Mouse (Mus musculus): Measurements from ENCODE around the gene Vcl. TPM values are rescaled to one million over a fixed set of nuclear protein-coding genes. Genes with fewer than 3 reads are reported as not detected.

The Vcl gene
- polyA plus RNA-seq, 2 experiments: 64.1 to 67.4 TPM

DNA sequence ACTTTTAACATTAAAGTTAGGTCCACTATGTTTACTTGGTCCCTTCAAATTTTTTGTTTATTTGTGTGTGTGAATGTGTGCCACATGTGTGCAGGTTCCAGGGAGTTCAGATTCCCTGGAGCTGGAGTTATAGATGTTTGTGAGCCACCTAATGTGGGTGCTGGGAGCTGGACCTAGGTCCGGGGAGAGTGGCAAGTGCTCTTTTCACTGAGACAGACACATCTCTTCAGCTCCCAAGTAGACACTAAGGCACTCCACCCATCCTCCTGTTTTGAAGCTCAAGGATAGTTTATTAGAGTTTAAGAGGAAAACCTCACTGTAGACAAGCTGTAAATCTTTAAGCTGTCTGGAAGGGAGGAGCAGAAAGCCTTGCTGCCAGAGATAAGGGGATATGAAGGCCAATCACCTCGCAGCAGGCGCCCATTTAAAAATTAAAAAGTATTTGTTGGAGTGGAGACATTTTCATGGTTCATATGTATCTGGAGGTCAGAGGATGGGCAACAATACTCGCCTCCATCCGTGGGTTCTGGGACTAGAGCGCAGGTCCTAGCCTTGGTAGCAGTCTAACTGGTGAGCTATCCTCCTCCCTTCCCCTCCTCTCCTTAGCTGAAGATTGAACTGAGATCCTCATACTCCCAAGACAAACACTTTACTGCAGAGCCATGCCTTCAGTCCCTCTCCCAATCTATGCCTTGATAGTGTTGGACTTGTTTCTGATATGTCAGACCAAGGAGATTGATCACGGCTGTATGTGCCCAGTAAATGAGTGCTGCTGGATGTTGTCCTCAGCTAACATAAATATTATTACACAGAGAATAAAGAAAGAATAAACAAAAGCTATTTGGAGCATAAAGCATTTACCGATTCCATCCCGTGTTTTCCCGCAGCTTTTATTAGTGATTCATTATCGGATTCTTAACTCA lies 145.5 kb downstream of the Vcl start:
- H3K36me3 ChIP-seq (ENCODE audit: control insufficient read depth, insufficient read depth, low read length): no peaks in the 10 kb centered on the region
- TF ChIP-seq POLR2A (IDR thresholded peaks at IDR 0.05; ENCODE audit: borderline replicate concordance, extremely low read depth, insufficient read depth, insufficient read length): no peak
- no peak for ATAC-seq (ENCODE audit: low FRiP score, low read depth)
- no peak overlapping the region for H3K4me2 ChIP-seq (replicated peaks; ENCODE audit: low read depth, low read length, severe bottlenecking)
- 58% methylated on average over 11 of the region's 11 CpGs for WGBS
- H3K27ac ChIP-seq (replicated peaks; ENCODE audit: low read depth, low read length): no peak overlapping the region
- H3K9ac ChIP-seq (ENCODE audit: low read depth, low read length, severe bottlenecking): no peak overlapping the region
- H3K9me3 ChIP-seq (ENCODE audit: control insufficient read depth, low read length): no peaks in the 10 kb centered on the region
- H3K27me3 ChIP-seq (ENCODE audit: control insufficient read depth, insufficient read depth, low read length): no peaks in the 10 kb centered on the region
- DNase-seq (ENCODE audit: low spot score): no peak
- peaks cover 16% of the 10 kb centered on the region; the same call in 1 of the 2 replicates for H3K4me1 ChIP-seq (ENCODE audit: control insufficient read depth, insufficient read depth, low read length)
- H3K4me3 ChIP-seq (replicated peaks; ENCODE audit: low read length): peak overlapping the region; percentile 64; the same call in 1 of the 2 replicates

DNA sequence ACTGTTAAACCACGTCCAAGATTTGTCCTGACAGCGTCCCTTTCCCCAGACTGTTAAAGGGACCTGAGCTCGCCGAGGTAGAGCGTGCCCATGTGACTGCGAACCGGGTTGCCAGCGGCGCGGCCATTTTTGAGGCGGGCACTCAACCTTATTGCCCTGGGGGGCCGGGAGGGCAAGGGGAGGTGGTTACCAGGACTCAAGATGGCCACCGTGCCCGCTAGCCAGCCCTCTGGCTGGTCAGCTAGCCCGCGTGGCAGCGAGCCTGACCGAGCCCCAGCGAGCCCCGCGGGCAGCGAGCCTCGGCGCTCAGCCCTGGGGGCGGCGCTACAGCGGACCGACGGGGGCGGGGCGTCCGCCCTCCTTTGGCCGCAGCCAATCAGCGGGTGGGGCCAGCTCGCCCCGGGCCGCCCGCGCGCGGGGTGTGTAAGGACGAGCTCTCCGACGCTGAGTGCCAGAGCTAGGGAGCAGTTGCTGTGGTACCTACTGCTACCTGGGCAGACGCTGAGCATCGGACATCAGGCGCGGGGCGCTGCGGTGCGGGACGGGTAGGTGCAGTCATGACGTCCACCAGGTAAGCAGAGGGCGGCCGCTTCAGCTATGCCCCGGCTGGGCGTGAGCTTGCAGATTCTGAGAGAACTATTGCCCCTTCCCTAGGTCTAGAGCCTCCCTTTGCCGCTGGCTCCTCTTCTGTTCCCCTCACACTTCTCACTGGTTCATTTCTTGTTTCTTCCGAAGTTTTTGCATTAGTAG lies 146.7 kb downstream of the Vcl start:
- peaks cover 16% of the 10 kb centered on the region; the same call in 1 of the 2 replicates for H3K4me1 ChIP-seq (ENCODE audit: control insufficient read depth, insufficient read depth, low read length)
- peak overlapping the region; percentile 64 for H3K4me3 ChIP-seq (replicated peaks; ENCODE audit: low read length)
- H3K27me3 ChIP-seq (ENCODE audit: control insufficient read depth, insufficient read depth, low read length): no peaks in the 10 kb centered on the region
- H3K9me3 ChIP-seq (ENCODE audit: control insufficient read depth, low read length): no peaks in the 10 kb centered on the region
- peak overlapping the region; percentile 87 for H3K27ac ChIP-seq (replicated peaks; ENCODE audit: low read depth, low read length)
- ATAC-seq (ENCODE audit: low FRiP score, low read depth): peak; percentile 98
- under 1% methylated on average over 34 of the region's 59 CpGs for WGBS
- 0 out of 2 replicates have a peak, but pooled peaks have one; percentile 59 for TF ChIP-seq POLR2A (IDR thresholded peaks at IDR 0.05; ENCODE audit: borderline replicate concordance, extremely low read depth, insufficient read depth, insufficient read length)
- H3K9ac ChIP-seq (ENCODE audit: low read depth, low read length, severe bottlenecking): peak overlapping the region; percentile 73
- peak overlapping the region; percentile 69 for H3K4me2 ChIP-seq (replicated peaks; ENCODE audit: low read depth, low read length, severe bottlenecking)
- H3K36me3 ChIP-seq (ENCODE audit: control insufficient read depth, insufficient read depth, low read length): no peaks in the 10 kb centered on the region
- DNase-seq (ENCODE audit: low spot score): peak; percentile 90

DNA sequence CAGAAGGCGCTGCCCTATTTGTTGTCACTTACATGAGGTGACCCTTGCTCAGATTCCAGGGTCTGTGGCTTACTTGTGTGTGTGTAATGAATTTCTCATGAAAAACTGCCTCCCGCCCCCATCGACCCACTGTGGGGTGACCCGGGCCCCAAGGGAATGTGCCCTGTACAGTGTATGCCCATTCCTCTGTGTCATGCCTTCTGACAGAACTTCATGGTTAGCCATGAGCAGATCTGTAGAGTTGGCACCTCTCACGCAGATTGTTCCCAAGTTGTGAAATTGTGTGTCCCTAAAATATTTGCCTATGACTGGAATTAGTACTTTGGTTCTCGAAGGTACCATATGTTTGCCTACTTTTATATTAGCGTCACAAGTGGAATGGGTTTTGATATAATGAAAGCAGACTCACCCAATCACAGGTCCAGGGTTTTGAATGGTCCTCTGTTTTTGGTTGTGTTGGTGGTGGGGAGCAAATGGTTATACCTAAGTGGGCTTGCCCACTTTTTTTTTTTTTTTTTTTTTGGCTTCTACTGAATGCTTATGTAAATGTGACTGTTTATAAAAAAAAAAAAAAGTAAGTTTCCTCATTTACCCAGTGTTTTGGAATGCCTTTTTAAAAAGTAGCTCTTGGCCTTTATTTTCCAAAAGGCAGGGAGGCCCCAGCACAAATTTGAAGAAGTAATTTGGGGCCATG lies 147.4 kb downstream of the Vcl start:
- Histone ChIP-seq H3K27ac (replicated peaks; ENCODE audit: low read depth, low read length) (peak overlapping the region; percentile 87; the same call in 1 of the 2 replicates), H3K4me1 (ENCODE audit: control insufficient read depth, insufficient read depth, low read length) (peaks cover 16% of the 10 kb centered on the region; the same call in 1 of the 2 replicates), H3K9ac (ENCODE audit: low read depth, low read length, severe bottlenecking) (peak overlapping the region; percentile 73), H3K27me3 (ENCODE audit: control insufficient read depth, insufficient read depth, low read length) (no peaks in the 10 kb centered on the region), H3K9me3 (ENCODE audit: control insufficient read depth, low read length) (no peaks in the 10 kb centered on the region), H3K4me3 (replicated peaks; ENCODE audit: low read length) (peak overlapping the region; percentile 64), H3K36me3 (ENCODE audit: control insufficient read depth, insufficient read depth, low read length) (no peaks in the 10 kb centered on the region), H3K4me2 (replicated peaks; ENCODE audit: low read depth, low read length, severe bottlenecking) (peak overlapping the region; percentile 69)
- DNase-seq (ENCODE audit: low spot score) (no peak), ATAC-seq (ENCODE audit: low FRiP score, low read depth) (no peak)
- WGBS: 32% methylated on average over 7 of the region's 7 CpGs
- TF ChIP-seq POLR2A (IDR thresholded peaks at IDR 0.05; ENCODE audit: borderline replicate concordance, extremely low read depth, insufficient read depth, insufficient read length): no peak

DNA sequence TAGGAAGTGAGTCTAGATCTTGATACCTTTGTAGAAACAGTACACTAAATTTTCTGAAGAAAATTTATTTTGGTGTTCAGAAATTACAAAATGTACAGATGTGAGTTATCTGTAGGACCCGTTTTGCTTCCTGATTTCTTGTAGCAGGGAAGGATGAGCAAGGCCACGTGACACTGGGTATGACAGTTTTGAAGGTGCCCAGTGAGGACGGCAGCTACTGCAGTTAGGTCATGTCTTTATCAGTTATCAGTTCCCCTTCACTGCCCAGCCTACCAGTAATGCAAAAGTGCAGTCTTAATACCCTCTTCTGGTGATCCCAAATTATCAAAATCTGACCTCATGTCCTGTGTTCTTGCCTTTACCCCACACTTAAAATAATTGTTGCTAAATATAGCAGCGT lies 148.7 kb downstream of the Vcl start:
- H3K4me3 ChIP-seq (replicated peaks; ENCODE audit: low read length): no peak overlapping the region
- WGBS: 81% methylated on average over 4 of the region's 4 CpGs
- TF ChIP-seq POLR2A (IDR thresholded peaks at IDR 0.05; ENCODE audit: borderline replicate concordance, extremely low read depth, insufficient read depth, insufficient read length): no peak
- ATAC-seq (ENCODE audit: low FRiP score, low read depth) (no peak), DNase-seq (ENCODE audit: low spot score) (no peak)
- H3K9me3 ChIP-seq (ENCODE audit: control insufficient read depth, low read length): no peaks in the 10 kb centered on the region
- H3K4me1 ChIP-seq (ENCODE audit: control insufficient read depth, insufficient read depth, low read length): peaks cover 16% of the 10 kb centered on the region; the same call in 1 of the 2 replicates
- no peaks in the 10 kb centered on the region for H3K36me3 ChIP-seq (ENCODE audit: control insufficient read depth, insufficient read depth, low read length)
- no peak overlapping the region for H3K4me2 ChIP-seq (replicated peaks; ENCODE audit: low read depth, low read length, severe bottlenecking)
- H3K27me3 ChIP-seq (ENCODE audit: control insufficient read depth, insufficient read depth, low read length): no peaks in the 10 kb centered on the region
- H3K9ac ChIP-seq (ENCODE audit: low read depth, low read length, severe bottlenecking): no peak overlapping the region
- H3K27ac ChIP-seq (replicated peaks; ENCODE audit: low read depth, low read length): no peak overlapping the region

DNA sequence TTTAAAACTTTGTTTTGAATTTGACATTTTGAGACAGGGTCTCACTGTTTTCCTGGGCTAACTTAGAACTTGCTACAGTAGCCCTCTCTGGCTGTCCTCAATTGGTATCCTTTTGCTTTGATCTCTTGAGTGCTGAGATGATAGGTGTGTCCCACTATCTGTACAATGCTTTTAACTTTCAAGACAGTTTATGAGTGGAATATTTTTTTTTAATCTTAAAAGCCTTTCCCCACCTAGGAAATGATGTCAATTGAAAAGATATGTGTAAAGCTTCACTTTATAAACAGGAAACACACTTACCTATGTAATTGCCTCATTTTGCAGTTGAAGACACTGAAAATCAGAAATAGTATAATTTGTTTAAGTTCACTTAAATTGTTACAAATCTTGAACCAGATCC lies 149.3 kb downstream of the Vcl start:
- no peak overlapping the region for H3K9ac ChIP-seq (ENCODE audit: low read depth, low read length, severe bottlenecking)
- H3K9me3 ChIP-seq (ENCODE audit: control insufficient read depth, low read length): no peaks in the 10 kb centered on the region
- H3K4me2 ChIP-seq (replicated peaks; ENCODE audit: low read depth, low read length, severe bottlenecking): no peak overlapping the region
- H3K27me3 ChIP-seq (ENCODE audit: control insufficient read depth, insufficient read depth, low read length): no peaks in the 10 kb centered on the region
- no peak for ATAC-seq (ENCODE audit: low FRiP score, low read depth)
- no peak for DNase-seq (ENCODE audit: low spot score)
- peaks cover 16% of the 10 kb centered on the region; the same call in 1 of the 2 replicates for H3K4me1 ChIP-seq (ENCODE audit: control insufficient read depth, insufficient read depth, low read length)
- no peak overlapping the region for H3K27ac ChIP-seq (replicated peaks; ENCODE audit: low read depth, low read length)
- no peaks in the 10 kb centered on the region for H3K36me3 ChIP-seq (ENCODE audit: control insufficient read depth, insufficient read depth, low read length)
- no peak for TF ChIP-seq POLR2A (IDR thresholded peaks at IDR 0.05; ENCODE audit: borderline replicate concordance, extremely low read depth, insufficient read depth, insufficient read length)
- H3K4me3 ChIP-seq (replicated peaks; ENCODE audit: low read length): no peak overlapping the region

Data from limb, embryonic 14.5 days (tissue).